Mouse (Mus musculus): Measurements from ENCODE around the gene Enah. TPM values are rescaled to one million over a fixed set of nuclear protein-coding genes. Genes with fewer than 3 reads are reported as not detected.

Gene Enah
- 17.9 and 18.6 TPM in 2 replicates for polyA plus RNA-seq (2015; fragmentation: Nextera tagmentation; extraction: Ambion mirVana)

GRCm38 (mm10) chr1:182019926-182020801, at the start of gene Enah:
Gene Enah (minus strand): TSS chr1:182019990.
- no peaks in the 10 kb centered on the region for H3K9me3 ChIP-seq
- peak within 1 kb of the TSS; percentile 90 for H3K9ac ChIP-seq
- H3K27ac ChIP-seq: peak within 1 kb of the TSS; percentile 90
- no peaks in the 10 kb centered on the region for H3K36me3 ChIP-seq
- peak within 1 kb of the TSS; percentile 83 for H3K4me3 ChIP-seq (replicated peaks)
- WGBS: 1% methylated on average over 71 of the region's 109 CpGs
- H3K4me2 ChIP-seq: peak within 1 kb of the TSS; percentile 73
- H3K4me1 ChIP-seq: no peaks in the 10 kb centered on the region
- H3K27me3 ChIP-seq (replicated peaks): no peaks in the 10 kb centered on the region
- ATAC-seq (ENCODE audit: insufficient read depth, low FRiP score, low read depth): peak; percentile 70

GRCm38 (mm10) chr1:182068136-182068535, 48.3 kb upstream of the Enah start:
- H3K4me2 ChIP-seq: no peak overlapping the region
- ATAC-seq (ENCODE audit: insufficient read depth, low FRiP score, low read depth): no peak
- no peak overlapping the region for H3K9ac ChIP-seq
- H3K4me1 ChIP-seq: no peaks in the 10 kb centered on the region
- 83% methylated on average over 7 of the region's 7 CpGs for WGBS
- no peaks in the 10 kb centered on the region for H3K27me3 ChIP-seq (replicated peaks)
- H3K9me3 ChIP-seq: no peaks in the 10 kb centered on the region
- no peaks in the 10 kb centered on the region for H3K36me3 ChIP-seq
- no peak overlapping the region for H3K27ac ChIP-seq
- no peak overlapping the region for H3K4me3 ChIP-seq (replicated peaks)

GRCm38 (mm10) chr1:182066527-182067465, 47.0 kb upstream of the Enah start:
- Histone ChIP-seq H3K4me2 (no peak overlapping the region), H3K9me3 (no peaks in the 10 kb centered on the region), H3K27me3 (replicated peaks) (no peaks in the 10 kb centered on the region), H3K36me3 (no peaks in the 10 kb centered on the region), H3K4me3 (replicated peaks) (no peak overlapping the region), H3K4me1 (no peaks in the 10 kb centered on the region), H3K27ac (no peak overlapping the region), H3K9ac (no peak overlapping the region)
- WGBS: 62% methylated on average over 9 of the region's 9 CpGs
- no peak for ATAC-seq (ENCODE audit: insufficient read depth, low FRiP score, low read depth)

- Histone ChIP-seq H3K36me3 (no peaks in the 10 kb centered on the region), H3K4me2 (no peak overlapping the region), H3K4me1 (no peaks in the 10 kb centered on the region), H3K4me3 (replicated peaks) (no peak overlapping the region), H3K27ac (no peak overlapping the region), H3K9ac (no peak overlapping the region), H3K27me3 (replicated peaks) (no peaks in the 10 kb centered on the region), H3K9me3 (no peaks in the 10 kb centered on the region)
- ATAC-seq (ENCODE audit: insufficient read depth, low FRiP score, low read depth): no peak
- 77% methylated on average over 8 of the region's 8 CpGs for WGBS
These were observed 43.9 kb upstream of the Enah start for GRCm38 (mm10) chr1:182063716-182064115.

- H3K36me3 ChIP-seq: no peaks in the 10 kb centered on the region
- H3K27me3 ChIP-seq (replicated peaks): no peaks in the 10 kb centered on the region
- H3K4me1 ChIP-seq: no peaks in the 10 kb centered on the region
- no peaks in the 10 kb centered on the region for H3K9me3 ChIP-seq
- H3K27ac ChIP-seq: no peak overlapping the region
- H3K4me3 ChIP-seq (replicated peaks): no peak overlapping the region
- H3K4me2 ChIP-seq: no peak overlapping the region
- WGBS: 93% methylated on average over 8 of the region's 8 CpGs
- no peak for ATAC-seq (ENCODE audit: insufficient read depth, low FRiP score, low read depth)
- H3K9ac ChIP-seq: no peak overlapping the region
These were observed 43.0 kb upstream of the Enah start for GRCm38 (mm10) chr1:182062801-182063200.

- H3K4me2 ChIP-seq: no peak overlapping the region
- H3K4me1 ChIP-seq: no peaks in the 10 kb centered on the region
- H3K27ac ChIP-seq: no peak overlapping the region
- H3K9me3 ChIP-seq: no peaks in the 10 kb centered on the region
- no peak overlapping the region for H3K9ac ChIP-seq
- 83% methylated on average over 4 of the region's 4 CpGs for WGBS
- no peak overlapping the region for H3K4me3 ChIP-seq (replicated peaks)
- no peaks in the 10 kb centered on the region for H3K36me3 ChIP-seq
- H3K27me3 ChIP-seq (replicated peaks): no peaks in the 10 kb centered on the region
- ATAC-seq (ENCODE audit: insufficient read depth, low FRiP score, low read depth): no peak
These were observed 41.4 kb upstream of the Enah start for GRCm38 (mm10) chr1:182061203-182061602.

GRCm38 (mm10) chr1:182059806-182060205, 40.0 kb upstream of the Enah start:
- H3K4me2 ChIP-seq: no peak overlapping the region
- H3K27me3 ChIP-seq (replicated peaks): no peaks in the 10 kb centered on the region
- WGBS: 72% methylated on average over 5 of the region's 5 CpGs
- H3K9me3 ChIP-seq: no peaks in the 10 kb centered on the region
- 0 out of 2 replicates have a peak, but pooled peaks cover 2% of the 10 kb centered on the region for H3K4me1 ChIP-seq
- H3K9ac ChIP-seq: no peak overlapping the region
- no peak overlapping the region for H3K27ac ChIP-seq
- no peak overlapping the region for H3K4me3 ChIP-seq (replicated peaks)
- no peaks in the 10 kb centered on the region for H3K36me3 ChIP-seq
- no peak for ATAC-seq (ENCODE audit: insufficient read depth, low FRiP score, low read depth)

GRCm38 (mm10) chr1:182057998-182058397, 38.2 kb upstream of the Enah start:
- no peaks in the 10 kb centered on the region for H3K36me3 ChIP-seq
- H3K4me2 ChIP-seq: no peak overlapping the region
- no peaks in the 10 kb centered on the region for H3K27me3 ChIP-seq (replicated peaks)
- no peak overlapping the region for H3K27ac ChIP-seq
- no peaks in the 10 kb centered on the region for H3K9me3 ChIP-seq
- ATAC-seq (ENCODE audit: insufficient read depth, low FRiP score, low read depth): no peak
- 0 out of 2 replicates have a peak, but pooled peaks cover 8% of the 10 kb centered on the region for H3K4me1 ChIP-seq
- 79% methylated on average over 6 of the region's 6 CpGs for WGBS
- H3K9ac ChIP-seq: no peak overlapping the region
- H3K4me3 ChIP-seq (replicated peaks): no peak overlapping the region

- Histone ChIP-seq H3K27me3 (replicated peaks) (no peaks in the 10 kb centered on the region), H3K36me3 (no peaks in the 10 kb centered on the region), H3K4me2 (no peak overlapping the region), H3K4me3 (replicated peaks) (no peak overlapping the region), H3K9ac (no peak overlapping the region), H3K9me3 (no peaks in the 10 kb centered on the region), H3K27ac (no peak overlapping the region), H3K4me1 (0 out of 2 replicates have a peak, but pooled peaks cover 8% of the 10 kb centered on the region)
- no peak for ATAC-seq (ENCODE audit: insufficient read depth, low FRiP score, low read depth)
- 24% methylated on average over 9 of the region's 9 CpGs for WGBS
These were observed 35.3 kb upstream of the Enah start for GRCm38 (mm10) chr1:182055122-182055521.

- no peak for ATAC-seq (ENCODE audit: insufficient read depth, low FRiP score, low read depth)
- H3K27me3 ChIP-seq (replicated peaks): no peaks in the 10 kb centered on the region
- H3K4me3 ChIP-seq (replicated peaks): no peak overlapping the region
- no peaks in the 10 kb centered on the region for H3K36me3 ChIP-seq
- 0 out of 2 replicates have a peak, but pooled peaks cover 8% of the 10 kb centered on the region for H3K4me1 ChIP-seq
- H3K4me2 ChIP-seq: no peak overlapping the region
- H3K9ac ChIP-seq: no peak overlapping the region
- no peak overlapping the region for H3K27ac ChIP-seq
- WGBS: 81% methylated on average over 6 of the region's 6 CpGs
- H3K9me3 ChIP-seq: no peaks in the 10 kb centered on the region
These were observed 34.9 kb upstream of the Enah start for GRCm38 (mm10) chr1:182054651-182055050.

- 0 out of 2 replicates have a peak, but pooled peaks cover 8% of the 10 kb centered on the region for H3K4me1 ChIP-seq
- H3K4me2 ChIP-seq: no peak overlapping the region
- H3K27ac ChIP-seq: peak overlapping the region; percentile 61
- no peaks in the 10 kb centered on the region for H3K9me3 ChIP-seq
- no peaks in the 10 kb centered on the region for H3K27me3 ChIP-seq (replicated peaks)
- no peaks in the 10 kb centered on the region for H3K36me3 ChIP-seq
- H3K4me3 ChIP-seq (replicated peaks): no peak overlapping the region
- ATAC-seq (ENCODE audit: insufficient read depth, low FRiP score, low read depth): peak; percentile 74
- WGBS: 20% methylated on average over 10 of the region's 10 CpGs
- no peak overlapping the region for H3K9ac ChIP-seq
These were observed 33.2 kb upstream of the Enah start for GRCm38 (mm10) chr1:182052973-182053372.

All from stomach, embryonic 15.5 days (tissue).